Mouse (Mus musculus): ENCODE measurements around the gene Moap1. TPM values are rescaled to one million over a fixed set of nuclear protein-coding genes. Genes with fewer than 3 reads are reported as not detected.

The Moap1 gene
- total and polyA plus RNA-seq, 3 experiments = 8.2 to 8.4 TPM; not detected in 1

- TF ChIP-seq ZMIZ1 (IDR thresholded peaks at IDR 0.05; ENCODE audit: low read depth, low read length) (no peak), BHLHE40 (IDR thresholded peaks at IDR 0.05; ENCODE audit: borderline replicate concordance, low read depth, low read length) (no peak), CHD2 (IDR thresholded peaks at IDR 0.05; ENCODE audit: low read length) (no peak), POLR2AphosphoS5 (IDR thresholded peaks at IDR 0.05; ENCODE audit: borderline replicate concordance, low read depth, low read length) (no peak), MXI1 (IDR thresholded peaks at IDR 0.05; ENCODE audit: low read depth, low read length) (no peak), SIN3A (IDR thresholded peaks at IDR 0.05; ENCODE audit: low read length) (no peak; the same call in 1 of the 2 replicates), EP300 (IDR thresholded peaks at IDR 0.05; ENCODE audit: low read depth in 1 of 2, low read length in 2 of 2) (no peak), JUND (IDR thresholded peaks at IDR 0.05; ENCODE audit: low read depth, low read length) (no peak), ETS1 (IDR thresholded peaks at IDR 0.05; ENCODE audit: low read depth, low read length) (no peak)
Measured at GRCm38 (mm10) chr12:102733381-102733780, 10.1 kb downstream of the Moap1 start (continued).

GRCm38 (mm10) chr12:102730798-102731619 is 12.5 kb downstream of the Moap1 start:
- peak; percentile 56 for DNase-seq (ENCODE audit: low read depth, low spot score)
- Histone ChIP-seq H3K4me3 (ENCODE audit: control insufficient read depth in 1 of 2, insufficient read depth in 1 of 2, low read depth in 2 of 2, low read length in 2 of 2) (peak overlapping the region; percentile 12 to 32), H3K9ac (ENCODE audit: control insufficient read depth, low read depth, low read length, poor library complexity, severe bottlenecking) (peak overlapping the region; percentile 30; the same call in 1 of the 2 replicates), H3K36me3 (ENCODE audit: control insufficient read depth in 1 of 2, insufficient read depth in 2 of 2, low read length in 2 of 2) (peaks cover 0 to 6% of the 10 kb centered on the region in 2 experiments; a peak in 1 of 4 replicates), H3K27ac (ENCODE audit: control insufficient read depth, low read depth, low read length) (peak overlapping the region; percentile 9; the same call in 1 of the 2 replicates), H3K9me3 (replicated peaks; ENCODE audit: insufficient read depth, low read length) (no peaks in the 10 kb centered on the region), H3K79me2 (ENCODE audit: control insufficient read depth, insufficient read depth, low read length, poor library complexity) (no peaks in the 10 kb centered on the region), H3K4me1 (ENCODE audit: control insufficient read depth in 1 of 2, insufficient read depth in 2 of 2, low read length in 2 of 2) (peaks cover 2 to 20% of the 10 kb centered on the region in 2 experiments; a peak in 3 of 4 replicates), H3K27me3 (ENCODE audit: control insufficient read depth in 1 of 2, insufficient read depth in 2 of 2, low read length in 2 of 2) (no peaks in the 10 kb centered on the region)
- TF ChIP-seq MYC (IDR thresholded peaks at IDR 0.05; ENCODE audit: low read depth, low read length) (0 out of 2 replicates have a peak, but pooled peaks have one; percentile 20), MAZ (IDR thresholded peaks at IDR 0.05; ENCODE audit: low read depth, low read length) (no peak)

- Histone ChIP-seq H3K4me3 (ENCODE audit: control insufficient read depth in 1 of 2, insufficient read depth in 1 of 2, low read depth in 2 of 2, low read length in 2 of 2) (peak overlapping the region; percentile 12 to 37; a peak in 2 of 4 replicates), H3K4me1 (ENCODE audit: control insufficient read depth in 1 of 2, insufficient read depth in 2 of 2, low read length in 2 of 2) (peaks cover 0 to 29% of the 10 kb centered on the region in 2 experiments; a peak in 2 of 4 replicates), H3K27ac (ENCODE audit: control insufficient read depth, low read depth, low read length) (peak overlapping the region; percentile 55), H3K9ac (ENCODE audit: control insufficient read depth, low read depth, low read length, poor library complexity, severe bottlenecking) (0 out of 2 replicates have a peak overlapping the region, but pooled peaks have one; percentile 30), H3K36me3 (ENCODE audit: control insufficient read depth in 1 of 2, insufficient read depth in 2 of 2, low read length in 2 of 2) (peaks cover 0 to 12% of the 10 kb centered on the region in 2 experiments; a peak in 2 of 4 replicates), H3K79me2 (ENCODE audit: control insufficient read depth, insufficient read depth, low read length, poor library complexity) (no peaks in the 10 kb centered on the region), H3K9me3 (replicated peaks; ENCODE audit: insufficient read depth, low read length) (no peaks in the 10 kb centered on the region), H3K27me3 (ENCODE audit: control insufficient read depth in 1 of 2, insufficient read depth in 2 of 2, low read length in 2 of 2) (no peaks in the 10 kb centered on the region)
- DNase-seq (ENCODE audit: low read depth, low spot score) = peak; percentile 91
- TF ChIP-seq POLR2AphosphoS5 (IDR thresholded peaks at IDR 0.05; ENCODE audit: borderline replicate concordance, low read depth, low read length) (no peak), HCFC1 (IDR thresholded peaks at IDR 0.05; ENCODE audit: low read depth, low read length) (peak; percentile 56), ELF1 (IDR thresholded peaks at IDR 0.05; ENCODE audit: low read depth, low read length) (peak; percentile 84), BHLHE40 (IDR thresholded peaks at IDR 0.05; ENCODE audit: borderline replicate concordance, low read depth, low read length) (0 out of 2 replicates have a peak, but pooled peaks have one; percentile 6), JUND (IDR thresholded peaks at IDR 0.05; ENCODE audit: low read depth, low read length) (no peak), MXI1 (IDR thresholded peaks at IDR 0.05; ENCODE audit: low read depth, low read length) (peak; percentile 35; the same call in 1 of the 2 replicates), ZC3H11A (IDR thresholded peaks at IDR 0.05; ENCODE audit: low read depth, low read length) (no peak), NELFE (IDR thresholded peaks at IDR 0.05; ENCODE audit: low read depth, low read length) (peak; percentile 51), SIN3A (IDR thresholded peaks at IDR 0.05; ENCODE audit: low read length) (peak; percentile 73), ZNF384 (IDR thresholded peaks at IDR 0.05; ENCODE audit: low read depth, low read length) (no peak), MYB (IDR thresholded peaks at IDR 0.05; ENCODE audit: low read depth, low read length) (no peak), E2F4 (IDR thresholded peaks at IDR 0.05; ENCODE audit: borderline replicate concordance, low read depth, low read length) (no peak), RCOR1 (IDR thresholded peaks at IDR 0.05; ENCODE audit: low read depth, low read length) (no peak), EP300 (IDR thresholded peaks at IDR 0.05; ENCODE audit: low read depth in 1 of 2, low read length in 2 of 2) (peak in 1 of 2 experiments; percentile 60; a peak in 2 of 4 replicates), USF2 (IDR thresholded peaks at IDR 0.05; ENCODE audit: borderline replicate concordance in 1 of 2, insufficient read depth in 1 of 2, low read depth in 1 of 2, low read length in 2 of 2) (no peak), RAD21 (IDR thresholded peaks at IDR 0.05; ENCODE audit: low read depth, low read length) (no peak), ZKSCAN1 (IDR thresholded peaks at IDR 0.05; ENCODE audit: low read depth, low read length) (no peak), CHD1 (IDR thresholded peaks at IDR 0.05; ENCODE audit: low read depth, low read length) (no peak)
Measured at GRCm38 (mm10) chr12:102729855-102730797, 13.3 kb downstream of the Moap1 start.
